Mouse (Mus musculus) stomach, embryonic 14.5 days (tissue): ENCODE data around the gene Pklr. TPM values are rescaled to one million over a fixed set of nuclear protein-coding genes. Genes with fewer than 3 reads are reported as not detected.

Experiments used
- ATAC-seq: fragments of 200-750 bp; cut with Nextera tagmentation; 2 replicates; pipeline ENCODE4 v1.8.0; 2017; ENCODE audit warnings: low read depth, moderate TSS enrichment; ENCODE audit not compliant: insufficient number of reproducible peaks, insufficient read depth, low FRiP score
- H3K27ac ChIP-seq: fragments of 300-500 bp; sonication (generic); 2 replicates; pipeline ENCODE4 v1.5.1; 2014; ENCODE audit warnings: mild to moderate bottlenecking, low read length, moderate library complexity, mixed read lengths
- H3K27me3 ChIP-seq: fragments of 300-500 bp; sonication (generic); 2 replicates; pipeline ENCODE4 v1.6.1; 2014; ENCODE audit warnings: low read length, control low read depth, mixed read lengths; ENCODE audit not compliant: control insufficient read depth, insufficient read depth
- H3K36me3 ChIP-seq: fragments of 300-500 bp; sonication (generic); 2 replicates; pipeline ENCODE4 v1.6.1; 2014; ENCODE audit warnings: mild to moderate bottlenecking, control low read depth, low read length, moderate library complexity, mixed read lengths; ENCODE audit not compliant: control insufficient read depth, insufficient read depth
- H3K4me1 ChIP-seq: fragments of 300-500 bp; sonication (generic); 2 replicates; pipeline ENCODE4 v1.6.1; 2014; ENCODE audit warnings: low read length, control low read depth, mixed read lengths; ENCODE audit not compliant: control insufficient read depth, insufficient read depth
- H3K4me2 ChIP-seq: fragments of 300-500 bp; sonication (generic); replicated peaks from 2 replicates; pipeline ENCODE4 v1.6.1; 2014; ENCODE audit warnings: low read depth, low read length, control low read depth
- H3K4me3 ChIP-seq: fragments of 300-500 bp; sonication (generic); 2 replicates; pipeline ENCODE4 v1.5.1; 2014; ENCODE audit warnings: low read depth, low read length, control low read depth
- H3K9ac ChIP-seq: fragments of 300-500 bp; sonication (generic); replicated peaks from 2 replicates; pipeline ENCODE4 v1.6.1; 2014; ENCODE audit warnings: low read depth, mild to moderate bottlenecking, control low read depth, low read length, moderate library complexity, mixed read lengths
- H3K9me3 ChIP-seq: fragments of 300-500 bp; sonication (generic); 2 replicates; pipeline ENCODE4 v1.6.1; 2016; ENCODE audit warnings: low read depth, low read length, control low read depth; ENCODE audit not compliant: control insufficient read depth
- WGBS: fragments of 180-500 bp; shearing (Covaris S2); extraction: QIAGEN DNeasy Blood & Tissue Kit; methylation state at CpG from one replicate; pipeline ENCODE4 v1.1.7; 2014; 5-methylcytosine and 5-hydroxymethylcytosine counted together
- polyA plus RNA-seq: library from polyadenylated mRNA; unstranded; fragments of >200 nt; fragmentation: Nextera tagmentation; extraction: Ambion mirVana; gene quantifications from 2 replicates; pipeline ENCODE4 v1.2.1, GENCODE M21; 2014

The Pklr gene
- polyA plus RNA-seq, 1 experiment from 2014 or later: 3.3 TPM

DNA sequence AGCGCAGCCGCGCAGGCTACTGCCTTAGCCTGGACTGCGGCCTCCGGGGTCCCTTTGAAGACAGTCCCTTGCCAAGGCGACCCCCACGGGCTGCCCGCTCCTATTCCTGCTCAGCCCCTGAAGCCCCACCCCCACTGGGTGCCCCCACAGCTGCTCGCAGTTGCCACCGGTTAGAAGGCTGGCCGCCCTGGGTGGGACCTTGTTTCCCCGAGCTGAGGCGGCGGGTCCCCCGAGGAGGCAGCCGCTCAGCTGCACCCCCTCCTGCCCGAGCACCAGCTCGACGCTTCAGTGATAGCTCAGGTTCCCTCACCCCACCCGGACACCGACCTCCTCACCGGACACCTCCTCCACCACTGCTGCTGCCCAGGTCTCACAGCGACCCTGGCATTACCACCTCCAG lies 51.3 kb downstream of the Pklr start:
- no peaks in the 10 kb centered on the region for H3K27me3 ChIP-seq
- H3K9me3 ChIP-seq: no peaks in the 10 kb centered on the region
- no peak overlapping the region for H3K4me2 ChIP-seq
- no peak overlapping the region for H3K27ac ChIP-seq
- H3K4me3 ChIP-seq: no peak overlapping the region
- 55% methylated on average over 22 of the region's 23 CpGs for WGBS
- peaks cover 21% of the 10 kb centered on the region; the same call in 1 of the 2 replicates for H3K4me1 ChIP-seq
- ATAC-seq: no peak
- H3K9ac ChIP-seq: no peak overlapping the region
- H3K36me3 ChIP-seq: peaks cover 13% of the 10 kb centered on the region; the same call in 1 of the 2 replicates

DNA sequence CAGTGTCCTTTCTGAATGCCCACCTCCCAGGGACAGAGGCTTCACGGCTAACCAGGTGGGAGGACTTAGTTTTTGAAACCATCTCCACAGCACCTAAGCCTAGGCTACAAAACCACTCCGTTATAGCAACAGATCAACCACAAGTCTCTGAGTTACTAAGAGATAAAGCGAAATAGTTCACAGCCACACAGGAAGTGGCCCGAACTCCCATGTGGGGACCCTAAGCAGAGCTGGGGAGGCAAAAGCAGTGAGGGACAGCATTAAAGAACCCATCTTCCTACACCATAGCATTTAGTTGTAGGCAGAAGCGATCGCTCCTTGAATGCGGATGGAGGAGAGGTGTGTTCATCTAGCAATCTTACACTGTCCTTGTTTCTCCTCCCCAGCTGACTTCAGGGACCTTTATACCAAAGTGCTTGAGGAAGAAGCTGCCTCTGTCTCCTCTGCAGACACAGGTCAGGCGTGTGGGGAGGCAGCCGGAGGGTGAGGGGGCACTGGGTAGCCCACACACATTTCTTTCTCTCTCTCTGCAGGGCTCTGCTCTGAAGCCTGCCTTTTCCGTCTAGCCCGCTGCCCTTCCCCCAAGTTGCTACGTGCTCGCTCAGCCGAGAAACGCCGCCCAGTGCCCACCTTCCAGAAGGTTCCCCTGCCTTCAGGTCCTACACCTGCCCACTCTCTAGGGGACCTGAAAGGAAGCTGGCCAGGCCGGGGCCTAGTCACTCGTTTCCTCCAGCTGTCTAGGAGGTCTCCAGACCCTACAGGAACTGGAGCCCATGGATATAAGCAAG lies 51.9 kb downstream of the Pklr start:
- Histone ChIP-seq H3K4me2 (no peak overlapping the region), H3K27me3 (no peaks in the 10 kb centered on the region), H3K36me3 (peaks cover 10% of the 10 kb centered on the region; the same call in 1 of the 2 replicates), H3K9ac (no peak overlapping the region), H3K4me1 (peaks cover 18% of the 10 kb centered on the region; the same call in 1 of the 2 replicates), H3K27ac (no peak overlapping the region), H3K9me3 (no peaks in the 10 kb centered on the region), H3K4me3 (no peak overlapping the region)
- WGBS: 85% methylated on average over 18 of the region's 18 CpGs
- ATAC-seq: no peak

DNA sequence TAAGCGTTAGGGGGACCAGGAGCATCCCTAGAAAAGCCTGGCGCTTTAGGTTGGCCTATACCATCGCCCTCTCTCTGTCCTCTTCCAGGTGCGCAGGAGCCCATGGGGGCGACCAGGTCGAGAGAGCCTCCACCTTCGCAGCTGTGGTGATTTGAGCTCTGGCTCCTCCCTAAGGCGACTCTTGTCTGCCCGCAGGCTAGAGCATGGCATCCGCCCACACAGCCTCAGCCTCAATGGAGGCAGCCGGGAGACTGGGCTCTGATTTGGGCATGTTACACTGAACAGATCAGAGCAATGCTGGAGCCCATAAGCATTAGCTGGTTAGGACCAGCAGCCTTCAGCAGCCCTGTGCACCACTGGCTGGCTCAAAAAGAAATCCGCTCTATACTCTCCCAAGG lies 52.5 kb downstream of the Pklr start:
- WGBS: 74% methylated on average over 12 of the region's 12 CpGs
- Histone ChIP-seq H3K27me3 (no peaks in the 10 kb centered on the region), H3K4me2 (no peak overlapping the region), H3K27ac (no peak overlapping the region), H3K9ac (no peak overlapping the region), H3K4me1 (peaks cover 17% of the 10 kb centered on the region; the same call in 1 of the 2 replicates), H3K36me3 (peaks cover 10% of the 10 kb centered on the region; the same call in 1 of the 2 replicates), H3K4me3 (no peak overlapping the region), H3K9me3 (no peaks in the 10 kb centered on the region)
- no peak for ATAC-seq

DNA sequence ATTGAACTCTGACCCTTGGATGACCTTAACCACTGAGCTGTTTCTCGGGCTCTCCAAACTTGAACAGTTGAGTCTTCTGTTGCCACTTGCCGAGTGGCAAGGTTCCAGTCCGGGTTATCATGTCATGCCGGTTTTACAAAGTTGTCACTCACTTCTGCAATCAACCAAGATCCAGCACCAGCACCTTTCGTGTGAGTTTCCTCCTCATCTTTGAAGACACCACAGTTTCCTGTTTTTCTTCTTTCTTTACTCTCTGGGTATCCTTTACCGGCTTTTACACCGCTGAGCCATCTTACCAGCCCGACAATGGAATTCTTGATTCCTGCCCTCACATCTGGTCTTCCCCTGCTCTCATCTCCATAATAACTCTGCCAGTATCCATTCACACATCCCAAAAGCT lies 54.5 kb downstream of the Pklr start:
- H3K9me3 ChIP-seq: no peaks in the 10 kb centered on the region
- 85% methylated on average over 8 of the region's 8 CpGs for WGBS
- no peak overlapping the region for H3K4me3 ChIP-seq
- peaks cover 10% of the 10 kb centered on the region; the same call in 1 of the 2 replicates for H3K36me3 ChIP-seq
- no peaks in the 10 kb centered on the region for H3K27me3 ChIP-seq
- H3K4me1 ChIP-seq: peaks cover under 1% of the 10 kb centered on the region; the same call in 1 of the 2 replicates
- ATAC-seq: no peak
- H3K4me2 ChIP-seq: no peak overlapping the region
- H3K9ac ChIP-seq: no peak overlapping the region
- H3K27ac ChIP-seq: no peak overlapping the region

DNA sequence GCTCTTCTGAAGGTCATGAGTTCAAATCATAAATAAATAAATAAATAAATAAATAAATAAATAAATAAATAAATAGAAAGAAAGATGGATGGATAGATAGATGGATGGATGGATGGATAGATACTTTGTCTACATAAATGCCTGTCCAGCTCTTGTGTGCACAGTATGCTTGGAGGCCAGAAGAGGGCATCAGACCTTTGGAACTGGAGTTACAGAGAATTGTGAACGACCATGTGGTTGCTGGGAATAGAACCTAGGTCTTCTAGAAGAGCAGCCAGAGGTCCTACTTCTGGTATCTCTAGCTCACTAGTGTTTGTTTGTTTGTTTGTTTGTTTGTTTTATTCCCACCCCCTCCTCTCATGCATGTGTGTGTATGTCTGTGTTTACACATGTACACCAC lies 57.4 kb downstream of the Pklr start:
- H3K9ac ChIP-seq: no peak overlapping the region
- ATAC-seq: no peak
- no peak overlapping the region for H3K4me2 ChIP-seq
- no peaks in the 10 kb centered on the region for H3K27me3 ChIP-seq
- H3K9me3 ChIP-seq: no peaks in the 10 kb centered on the region
- H3K4me1 ChIP-seq: no peaks in the 10 kb centered on the region
- H3K36me3 ChIP-seq: 0 out of 2 replicates have a peak, but pooled peaks cover 4% of the 10 kb centered on the region
- H3K4me3 ChIP-seq: no peak overlapping the region
- 89% methylated on average over 1 of the region's 1 CpGs for WGBS
- no peak overlapping the region for H3K27ac ChIP-seq

DNA sequence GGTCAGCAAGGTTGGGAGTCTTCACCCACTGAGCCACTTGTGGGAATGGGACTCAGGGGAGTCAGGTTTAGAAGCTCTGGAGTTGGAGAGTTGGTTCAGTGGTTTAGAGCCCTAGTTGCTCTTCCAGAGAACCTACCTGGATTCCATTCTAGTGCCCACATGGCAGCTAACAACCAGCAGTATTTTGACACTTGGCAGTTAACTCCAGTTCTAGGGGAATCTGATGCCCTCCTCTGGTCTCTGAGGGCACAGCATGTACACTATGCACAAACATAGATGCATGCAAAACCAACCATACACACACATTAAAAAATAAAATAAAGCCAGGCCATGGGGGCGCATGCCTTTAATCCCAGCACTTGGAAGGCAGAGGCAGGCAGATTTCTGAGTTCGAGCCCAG lies 57.9 kb downstream of the Pklr start:
- WGBS: 94% methylated on average over 2 of the region's 2 CpGs
- Histone ChIP-seq H3K9ac (no peak overlapping the region), H3K27ac (no peak overlapping the region), H3K4me1 (no peaks in the 10 kb centered on the region), H3K27me3 (no peaks in the 10 kb centered on the region), H3K36me3 (no peaks in the 10 kb centered on the region), H3K9me3 (no peaks in the 10 kb centered on the region), H3K4me3 (no peak overlapping the region), H3K4me2 (no peak overlapping the region)
- no peak for ATAC-seq

Other genes starting within 250 kb of the Pklr start
- gene Msto1, start 222.1 kb upstream of the Pklr start, polyA plus RNA-seq: 40.5 and 43.5 TPM in 2 replicates
- gene Ash1l, start 185.5 kb upstream of the Pklr start, polyA plus RNA-seq: 30.8 and 31.4 TPM in 2 replicates
- gene Dap3, start 185.0 kb upstream of the Pklr start, polyA plus RNA-seq: 137 and 149 TPM in 2 replicates
- gene Rusc1, start 42.8 kb upstream of the Pklr start, polyA plus RNA-seq: 19.2 and 19.5 TPM in 2 replicates
- gene Gm43738, start 35.0 kb upstream of the Pklr start, polyA plus RNA-seq: not detected in 2 replicates
- 247 and 278 TPM in 2 replicates for gene Fdps, start 34.2 kb upstream of the Pklr start, polyA plus RNA-seq
- gene Hcn3, start 24.1 kb downstream of the Pklr start, polyA plus RNA-seq: 1.4 and 1.9 TPM in 2 replicates
- 32.7 and 35.1 TPM in 2 replicates for gene Clk2, start 28.7 kb downstream of the Pklr start, polyA plus RNA-seq
- gene Scamp3, start 41.3 kb downstream of the Pklr start, polyA plus RNA-seq: 92.9 and 95.1 TPM in 2 replicates
- 28.3 and 28.7 TPM in 2 replicates for gene Fam189b, start 47.0 kb downstream of the Pklr start, polyA plus RNA-seq
- 37.0 and 37.4 TPM in 2 replicates for gene Gba, start 66.8 kb downstream of the Pklr start, polyA plus RNA-seq
- 24.2 and 26.4 TPM in 2 replicates for gene Thbs3, start 79.0 kb downstream of the Pklr start, polyA plus RNA-seq
- gene Mtx1, start 90.9 kb downstream of the Pklr start, polyA plus RNA-seq: 182 and 196 TPM in 2 replicates
- gene Muc1, start 92.9 kb downstream of the Pklr start, polyA plus RNA-seq: 56.3 and 58.2 TPM in 2 replicates
- 297 and 314 TPM in 2 replicates for gene Krtcap2, start 109.8 kb downstream of the Pklr start, polyA plus RNA-seq
- 4.9 and 5.1 TPM in 2 replicates for gene Trim46, start 110.2 kb downstream of the Pklr start, polyA plus RNA-seq
- gene Dpm3, start 123.2 kb downstream of the Pklr start, polyA plus RNA-seq: 144 and 186 TPM in 2 replicates
- gene Slc50a1, start 134.4 kb downstream of the Pklr start, polyA plus RNA-seq: 86.5 TPM in 2 replicates
- gene Efna1, start 145.0 kb downstream of the Pklr start, polyA plus RNA-seq: 39.3 and 45.0 TPM in 2 replicates
- 10.9 and 11.6 TPM in 2 replicates for gene Efna3, start 186.8 kb downstream of the Pklr start, polyA plus RNA-seq
- gene Efna4, start 201.9 kb downstream of the Pklr start, polyA plus RNA-seq: 24.0 and 25.3 TPM in 2 replicates
- 27.9 and 28.5 TPM in 2 replicates for gene Adam15, start 213.9 kb downstream of the Pklr start, polyA plus RNA-seq
- 0.18 and 0.42 TPM in 2 replicates for gene Dcst2, start 225.8 kb downstream of the Pklr start, polyA plus RNA-seq
- gene Dcst1, start 229.1 kb downstream of the Pklr start, polyA plus RNA-seq: 0.11 and 0.55 TPM in 2 replicates